Mouse (Mus musculus) left cerebral cortex, postnatal 36 days (tissue): Measurements from ENCODE around the gene Lrp6. TPM values are rescaled to one million over a fixed set of nuclear protein-coding genes. Genes with fewer than 3 reads are reported as not detected.
A peak's percentile ranks its signal among the peaks of the same experiment; 100 is the strongest.

ENCODE experiments used
- DNase-seq, 2 experiments: peaks; one replicate each; pipeline ENCODE4 v3.0.0; 2021 to 2022; ENCODE audit warnings: low spot score in 2 of 2, mixed read lengths in 1 of 2
- intact Hi-C: fragments of 180-260 bp; cut with DNase I; formaldehyde crosslinking; loops from one replicate; pipeline ENCODE4 v1.15.1; 2025
- total RNA-seq, 2 experiments: library from RNA; stranded (reverse); gene quantifications; 2 replicates each; pipeline ENCODE4 v1.2.3; 2021

Lrp6 gene
- total RNA-seq, 2 experiments from 2014 or later, result 40.6 to 45.0 TPM

GRCm38 (mm10) chr6:134509731-134510226 is 57.0 kb downstream of the Lrp6 start:
- intact Hi-C loops, result no loop called here
- DNase-seq, result no peak

GRCm38 (mm10) chr6:134504866-134505265 is 61.9 kb downstream of the Lrp6 start:
- intact Hi-C loops, result no loop called here
- no peak for DNase-seq

GRCm38 (mm10) chr6:134502335-134502734 is 64.4 kb downstream of the Lrp6 start:
- intact Hi-C loops, result no loop called here
- DNase-seq, result no peak

- no peak for DNase-seq
- intact Hi-C loops, result no loop called here
Observed at GRCm38 (mm10) chr6:134500381-134501162, 66.2 kb downstream of the Lrp6 start.

GRCm38 (mm10) chr6:134499089-134499488 is 67.7 kb downstream of the Lrp6 start:
- intact Hi-C loops, result no loop called here
- DNase-seq, result no peak

- DNase-seq, result no peak
- intact Hi-C loops, result no loop called here
Observed at GRCm38 (mm10) chr6:134498518-134498917, 68.2 kb downstream of the Lrp6 start.

GRCm38 (mm10) chr6:134494828-134495698 is 71.7 kb downstream of the Lrp6 start:
- no peak for DNase-seq
- intact Hi-C loops, result no loop called here

- no peak for DNase-seq
- intact Hi-C loops, result no loop called here
Observed at GRCm38 (mm10) chr6:134489637-134490036, 77.1 kb downstream of the Lrp6 start.

- no peak for DNase-seq
- intact Hi-C loops, result no loop called here
Observed at GRCm38 (mm10) chr6:134489130-134489529, 77.6 kb downstream of the Lrp6 start.

GRCm38 (mm10) chr6:134486318-134486717 is 80.4 kb downstream of the Lrp6 start:
- intact Hi-C loops, result no loop called here
- no peak for DNase-seq

GRCm38 (mm10) chr6:134479481-134479880 is 87.3 kb downstream of the Lrp6 start:
- intact Hi-C loops, result no loop called here
- DNase-seq, result no peak

- DNase-seq, result no peak
- intact Hi-C loops, result no loop called here
Observed at GRCm38 (mm10) chr6:134473143-134473561, 93.6 kb downstream of the Lrp6 start.

GRCm38 (mm10) chr6:134470857-134471256 is 95.9 kb downstream of the Lrp6 start:
- intact Hi-C loops, result no loop called here

GRCm38 (mm10) chr6:134469297-134469696 is 97.5 kb downstream of the Lrp6 start:
- no peak for DNase-seq
- intact Hi-C loops, result no loop called here

More at GRCm38 (mm10) chr6:134470857-134471256, 95.9 kb downstream of the Lrp6 start:
- DNase-seq, result peak in 1 of 2 experiments; percentile 41

GRCm38 (mm10) chr6:134466671-134467229 is 100.0 kb downstream of the Lrp6 start:
- intact Hi-C loops, result no loop called here
- DNase-seq, result no peak

GRCm38 (mm10) chr6:134461175-134461574 is 105.6 kb downstream of the Lrp6 start:
- no peak for DNase-seq
- intact Hi-C loops, result no loop called here

GRCm38 (mm10) chr6:134458376-134458775 is 108.4 kb downstream of the Lrp6 start:
- intact Hi-C loops, result no loop called here
- DNase-seq, result no peak

GRCm38 (mm10) chr6:134454093-134454492 is 112.7 kb downstream of the Lrp6 start:
- intact Hi-C loops, result loop anchor here (5.0 kb wide), 1 partner anchor 113 kb away; the partner anchor contains the start of gene Lrp6
- DNase-seq, result no peak

- intact Hi-C loops, result loop anchor here (5.0 kb wide), 1 partner anchor 117 kb away; the partner anchor contains the start of gene Lrp6
- DNase-seq, result peak; percentile 28 to 35
Observed at GRCm38 (mm10) chr6:134450661-134451119, 116.1 kb downstream of the Lrp6 start.

- intact Hi-C loops, result loop anchor here (5.0 kb wide), 1 partner anchor 117 kb away; the partner anchor contains the start of gene Lrp6
- no peak for DNase-seq
Observed at GRCm38 (mm10) chr6:134449958-134450357, 116.8 kb downstream of the Lrp6 start.
